Mouse (Mus musculus) heart, postnatal 0 days (tissue): Measurements from ENCODE around the gene Ctdspl. TPM values are rescaled to one million over a fixed set of nuclear protein-coding genes. Genes with fewer than 3 reads are reported as not detected.

Experiments
- ATAC-seq: fragments of 200-750 bp; cut with Nextera tagmentation; 2 replicates; pipeline ENCODE4 v1.8.0; 2017; ENCODE audit warnings: low read depth, moderate number of reproducible peaks, moderate library complexity; ENCODE audit not compliant: insufficient read depth
- DNase-seq: peaks from one replicate; pipeline ENCODE4 v3.0.0-alpha.2; 2016; ENCODE audit warnings: low spot score
- H3K27ac ChIP-seq: fragments of 300-500 bp; sonication (generic); 2 replicates; pipeline ENCODE4 v1.5.1; 2014; ENCODE audit warnings: low read depth, mild to moderate bottlenecking
- H3K27me3 ChIP-seq: fragments of 300-500 bp; sonication (generic); 2 replicates; pipeline ENCODE4 v1.6.1; 2014; ENCODE audit warnings: low read length, mixed read lengths; ENCODE audit not compliant: control insufficient read depth, insufficient read depth
- H3K36me3 ChIP-seq: fragments of 300-500 bp; sonication (generic); replicated peaks from 2 replicates; pipeline ENCODE4 v1.6.1; 2014; ENCODE audit warnings: low read length, mixed read lengths; ENCODE audit not compliant: control insufficient read depth, insufficient read depth
- H3K4me1 ChIP-seq: fragments of 300-500 bp; sonication (generic); 2 replicates; pipeline ENCODE4 v1.6.1; 2014; ENCODE audit warnings: antibody characterized with exemption; ENCODE audit not compliant: control insufficient read depth, insufficient read depth
- H3K4me2 ChIP-seq: fragments of 300-500 bp; sonication (generic); 2 replicates; pipeline ENCODE4 v1.6.1; 2014; ENCODE audit warnings: low read depth, mild to moderate bottlenecking, low read length, moderate library complexity
- H3K4me3 ChIP-seq: fragments of 300-500 bp; sonication (generic); 2 replicates; pipeline ENCODE4 v1.5.1; 2014; ENCODE audit warnings: low read depth, low read length
- H3K9ac ChIP-seq: fragments of 300-500 bp; sonication (generic); replicated peaks from 2 replicates; pipeline ENCODE4 v1.6.1; 2014; ENCODE audit warnings: low read depth, low read length, mixed read lengths
- H3K9me3 ChIP-seq: fragments of 300-500 bp; sonication (generic); replicated peaks from 2 replicates; pipeline ENCODE4 v1.6.1; 2016; ENCODE audit warnings: low read length; ENCODE audit not compliant: control insufficient read depth
- CTCF ChIP-seq: IDR thresholded peaks from 2 replicates; pipeline ENCODE4 v1.5.1; 2016; ENCODE audit warnings: antibody characterized with exemption, control low read depth, low read depth
- EP300 ChIP-seq: IDR thresholded peaks from 2 replicates; pipeline ENCODE4 v1.6.1; 2016; ENCODE audit warnings: antibody characterized with exemption, low read depth
- WGBS: fragments of 180-500 bp; shearing (Covaris S2); extraction: QIAGEN DNeasy Blood & Tissue Kit; methylation state at CpG from one replicate; pipeline ENCODE4 v1.1.7; 2014; 5-methylcytosine and 5-hydroxymethylcytosine counted together
- polyA plus RNA-seq: library from polyadenylated mRNA; unstranded; fragments of >200 nt; fragmentation: Nextera tagmentation; extraction: Ambion mirVana; gene quantifications from 2 replicates; pipeline ENCODE4 v1.2.1, GENCODE M21; 2015
- total RNA-seq: library from RNA; depleted of rRNA; stranded (reverse); fragments of >200 nt; gene quantifications from 2 replicates; pipeline ENCODE4 v1.2.3, GENCODE M21; 2014; ENCODE audit warnings: low replicate concordance

The Ctdspl gene
- total and polyA plus RNA-seq, 2 experiments from 2014 or later, result 4.3 to 12.6 TPM

DNA sequence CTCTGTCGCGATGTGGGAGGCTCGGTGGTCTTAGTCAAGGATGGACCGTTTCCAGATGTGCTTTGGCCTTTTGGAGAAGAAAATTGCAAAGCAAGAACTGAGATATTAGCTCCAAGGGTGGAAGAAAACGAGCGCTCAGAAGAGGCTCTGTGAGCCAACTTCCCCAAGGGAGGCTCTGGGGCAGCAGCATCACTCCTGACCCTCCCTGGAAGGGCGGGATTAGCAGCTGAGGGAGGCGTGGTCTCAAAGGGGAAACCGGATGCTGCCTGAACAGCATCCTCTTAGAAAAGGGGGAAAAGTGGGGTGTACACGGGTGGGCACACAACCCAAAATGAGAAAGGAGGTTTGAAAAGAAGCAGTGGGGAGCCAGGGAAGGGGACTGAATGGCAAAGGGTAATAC is 23.8 kb downstream of the Ctdspl start:
- H3K27ac ChIP-seq, result no peak overlapping the region
- no peaks in the 10 kb centered on the region for H3K36me3 ChIP-seq
- DNase-seq, result no peak
- H3K27me3 ChIP-seq, result no peaks in the 10 kb centered on the region
- peaks cover 37% of the 10 kb centered on the region for H3K4me1 ChIP-seq
- ATAC-seq, result no peak
- H3K4me2 ChIP-seq, result no peak overlapping the region
- 67% methylated on average over 10 of the region's 10 CpGs for WGBS
- no peak overlapping the region for H3K9ac ChIP-seq
- H3K4me3 ChIP-seq, result no peak overlapping the region
- no peaks in the 10 kb centered on the region for H3K9me3 ChIP-seq
- no peak for TF ChIP-seq CTCF
- TF ChIP-seq EP300, result no peak

DNA sequence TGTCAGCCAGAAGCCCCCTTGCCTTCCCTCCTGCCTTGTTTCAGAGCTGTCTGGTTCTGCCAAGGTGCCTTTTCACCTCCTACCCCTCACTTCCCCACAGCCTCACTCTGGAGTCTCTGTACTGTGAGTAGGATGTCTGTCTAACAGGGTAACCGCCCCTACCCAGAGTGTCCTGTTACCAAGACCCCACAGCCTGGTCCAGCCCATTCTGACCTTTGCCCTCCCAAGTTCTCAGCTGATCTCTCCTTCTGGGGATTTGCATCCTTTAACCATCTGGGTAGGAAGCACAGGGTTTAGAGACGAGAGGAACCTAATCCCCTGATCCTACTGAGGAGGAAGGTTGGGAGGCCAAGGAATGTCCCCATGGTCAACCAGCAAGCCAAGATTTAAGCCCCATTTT is 24.5 kb downstream of the Ctdspl start:
- ATAC-seq, result no peak
- no peak overlapping the region for H3K4me2 ChIP-seq
- H3K4me1 ChIP-seq, result peaks cover 37% of the 10 kb centered on the region
- H3K36me3 ChIP-seq, result no peaks in the 10 kb centered on the region
- 97% methylated on average over 2 of the region's 2 CpGs for WGBS
- H3K27ac ChIP-seq, result no peak overlapping the region
- H3K9me3 ChIP-seq, result no peaks in the 10 kb centered on the region
- H3K4me3 ChIP-seq, result no peak overlapping the region
- H3K9ac ChIP-seq, result no peak overlapping the region
- TF ChIP-seq CTCF, result no peak
- no peak for TF ChIP-seq EP300
- no peaks in the 10 kb centered on the region for H3K27me3 ChIP-seq
- no peak for DNase-seq

- TF ChIP-seq EP300 (no peak), CTCF (no peak)
- no peaks in the 10 kb centered on the region for H3K36me3 ChIP-seq
- DNase-seq (no peak), ATAC-seq (no peak)
- no peak overlapping the region for H3K4me2 ChIP-seq
- no peaks in the 10 kb centered on the region for H3K27me3 ChIP-seq
- H3K27ac ChIP-seq, result peak overlapping the region; percentile 67
- peaks cover 37% of the 10 kb centered on the region for H3K4me1 ChIP-seq
- no peaks in the 10 kb centered on the region for H3K9me3 ChIP-seq
- H3K4me3 ChIP-seq, result no peak overlapping the region
- no peak overlapping the region for H3K9ac ChIP-seq
- WGBS, result 61% methylated on average over 7 of the region's 7 CpGs
Observed at GRCm38 (mm10) chr9:118951381-118951780, 25.1 kb downstream of the Ctdspl start.

- peak overlapping the region; percentile 67 for H3K27ac ChIP-seq
- 32% methylated on average over 16 of the region's 16 CpGs for WGBS
- H3K4me3 ChIP-seq, result no peak overlapping the region
- H3K4me1 ChIP-seq, result peaks cover 37% of the 10 kb centered on the region
- H3K4me2 ChIP-seq, result no peak overlapping the region
- H3K9me3 ChIP-seq, result no peaks in the 10 kb centered on the region
- no peak overlapping the region for H3K9ac ChIP-seq
- peak; percentile 83 for ATAC-seq
- 0 out of 2 replicates have a peak, but pooled peaks have one; percentile 7 for TF ChIP-seq EP300
- TF ChIP-seq CTCF, result no peak
- no peaks in the 10 kb centered on the region for H3K27me3 ChIP-seq
- no peak for DNase-seq
- no peaks in the 10 kb centered on the region for H3K36me3 ChIP-seq
Observed at GRCm38 (mm10) chr9:118952180-118952579, 25.9 kb downstream of the Ctdspl start.

- no peak for DNase-seq
- H3K4me2 ChIP-seq, result no peak overlapping the region
- no peaks in the 10 kb centered on the region for H3K27me3 ChIP-seq
- no peak overlapping the region for H3K9ac ChIP-seq
- H3K4me3 ChIP-seq, result no peak overlapping the region
- 90% methylated on average over 16 of the region's 16 CpGs for WGBS
- no peaks in the 10 kb centered on the region for H3K36me3 ChIP-seq
- ATAC-seq, result no peak
- no peak for TF ChIP-seq EP300
- TF ChIP-seq CTCF, result no peak
- H3K27ac ChIP-seq, result no peak overlapping the region
- peaks cover 32% of the 10 kb centered on the region for H3K4me1 ChIP-seq
- no peaks in the 10 kb centered on the region for H3K9me3 ChIP-seq
Observed at GRCm38 (mm10) chr9:118953465-118954194, 27.4 kb downstream of the Ctdspl start.

DNA sequence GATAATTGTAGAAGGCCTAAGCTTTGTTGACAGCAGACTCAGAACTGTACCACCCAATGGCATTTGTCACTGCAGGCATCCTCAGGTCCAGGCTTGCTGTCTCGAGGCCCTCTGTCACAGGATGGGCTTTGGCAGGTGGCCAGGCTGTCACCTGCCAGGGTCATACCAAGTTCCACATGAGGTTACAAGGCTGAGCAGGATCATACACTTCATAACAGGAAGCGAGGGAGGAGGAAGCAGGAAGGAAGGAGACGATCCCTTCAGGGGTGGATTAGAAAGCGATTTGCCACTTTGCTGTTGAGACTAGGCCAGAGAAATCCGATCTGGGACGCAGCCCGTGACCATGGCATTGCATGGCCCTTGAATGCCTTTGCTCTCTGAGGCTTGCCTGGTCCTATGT is 32.5 kb downstream of the Ctdspl start:
- no peak for DNase-seq
- H3K4me3 ChIP-seq, result no peak overlapping the region

More for the DNA sequence above, 32.5 kb downstream of the Ctdspl start:
- Histone ChIP-seq H3K4me1 (0 out of 2 replicates have a peak, but pooled peaks cover 14% of the 10 kb centered on the region), H3K27ac (peak overlapping the region; percentile 44), H3K9me3 (no peaks in the 10 kb centered on the region), H3K27me3 (no peaks in the 10 kb centered on the region), H3K36me3 (no peaks in the 10 kb centered on the region), H3K9ac (no peak overlapping the region), H3K4me2 (no peak overlapping the region)
- 35% methylated on average over 7 of the region's 7 CpGs for WGBS
- peak; percentile 47; the same call in 1 of the 2 replicates for ATAC-seq
- TF ChIP-seq EP300 (no peak), CTCF (no peak)
